In the genomic region with DNA sequence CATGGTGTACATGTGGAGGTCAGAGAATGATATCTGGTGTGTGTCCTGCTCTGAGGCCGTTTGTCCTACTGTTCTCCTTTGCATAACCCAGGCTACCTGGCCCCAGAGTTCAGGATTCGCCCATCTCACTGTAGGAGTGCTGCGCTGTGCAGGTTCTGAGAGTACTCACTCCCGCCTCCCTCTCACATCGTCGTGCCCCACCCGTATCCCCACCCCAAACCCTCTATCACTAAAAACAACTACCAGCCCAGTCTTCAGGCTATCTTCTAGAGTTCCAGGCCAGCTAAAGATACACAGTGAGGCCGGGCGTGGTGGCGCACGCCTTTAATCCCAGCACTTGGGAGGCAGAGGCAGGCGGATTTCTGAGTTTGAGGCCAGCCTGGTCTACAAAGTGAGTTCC, we compare ENCODE assay signal across 19 mouse cellular contexts.
"Had no signal": no experiment of that assay in that cellular context is flagged by ENCODE, and none has a peak within 500 bp of the region (broad histone marks: within the 10 kb centered on the region; RNA-seq: fewer than 3 reads in every experiment).

No protein-coding gene starts in this region.

- H3K9ac ChIP-seq: intestine, embryonic 15.5 days; kidney, embryonic 15.5 days; midbrain, embryonic 12.5 days; midbrain, embryonic 15.5 days; neural tube, embryonic 12.5 days; neural tube, embryonic 15.5 days; stomach, embryonic 15.5 days had no signal

- H3K4me3 ChIP-seq: kidney, embryonic 15.5 days; midbrain, embryonic 12.5 days; neural tube, embryonic 12.5 days; stomach, embryonic 15.5 days had no signal

- H3K27me3 ChIP-seq: intestine, embryonic 15.5 days; kidney, embryonic 15.5 days; midbrain, embryonic 12.5 days; midbrain, embryonic 15.5 days; neural tube, embryonic 12.5 days; neural tube, embryonic 15.5 days; stomach, embryonic 15.5 days had no signal

- DNase-seq: kidney, adult 11 months; kidney, adult 8-10 months; kidney, postnatal 10 days; kidney, postnatal 36 days; layer of hippocampus, postnatal 36 days; lung, adult 2 months; lung, postnatal 14 days; right cerebral cortex, adult 18-20 months; right cerebral cortex, postnatal 14 days; spleen, adult 18-20 months; thymus, adult 18-20 months; thymus, postnatal 36 days had no signal

- H3K27ac ChIP-seq: midbrain, embryonic 12.5 days; neural tube, embryonic 12.5 days had no signal

- H3K9me3 ChIP-seq: intestine, embryonic 15.5 days; kidney, embryonic 15.5 days; midbrain, embryonic 12.5 days; midbrain, embryonic 15.5 days; neural tube, embryonic 12.5 days; neural tube, embryonic 15.5 days; stomach, embryonic 15.5 days had no signal
